Mouse (Mus musculus) adrenal gland (tissue): Measurements from ENCODE around the gene Vwa5b1.

Experiments used
- intact Hi-C: fragments of 180-260 bp; cut with DNase I; formaldehyde crosslinking; loops from one replicate; pipeline ENCODE4 v1.15.1; 2025

The Vwa5b1 gene

DNA sequence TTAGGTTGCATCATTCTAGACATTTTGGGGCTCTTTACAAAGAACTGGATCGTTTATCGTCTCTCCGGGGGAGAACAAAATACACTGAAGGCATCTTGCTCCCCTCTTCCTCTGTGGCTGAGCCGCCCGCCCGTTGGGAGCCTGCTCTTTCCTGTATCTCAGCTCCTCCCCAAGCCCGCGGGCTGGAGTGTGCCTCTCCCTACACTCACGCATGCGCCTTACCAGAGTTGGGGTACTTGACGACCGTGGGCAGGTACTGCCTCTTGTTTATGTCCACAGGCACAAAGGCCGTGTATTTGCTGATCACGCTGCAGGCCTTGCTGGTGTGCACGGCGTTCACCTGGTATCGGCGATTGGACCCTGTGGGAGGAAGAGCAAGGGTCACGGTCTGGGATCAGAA is 57.3 kb downstream of the Vwa5b1 start:
- intact Hi-C loops = no loop called here

DNA sequence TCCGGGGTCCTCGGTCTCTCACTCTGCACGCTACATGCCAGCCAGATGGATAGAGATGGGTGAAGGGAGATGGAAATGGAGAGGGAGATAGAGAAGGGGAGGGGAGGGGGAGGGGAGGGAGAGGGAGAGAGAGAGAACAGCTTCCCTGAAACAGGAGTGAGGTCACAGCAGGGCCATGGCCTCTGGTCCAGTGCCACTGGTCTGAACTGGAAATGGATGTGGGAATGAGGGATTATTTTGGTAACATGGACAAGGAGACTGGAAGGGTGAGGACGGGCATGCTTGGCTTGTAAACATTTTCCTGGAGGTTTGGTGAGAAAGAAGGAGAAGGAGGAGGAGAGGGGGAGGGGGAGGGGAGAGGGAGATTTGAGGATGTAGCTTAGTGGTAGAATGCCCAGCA is 59.0 kb downstream of the Vwa5b1 start:
- intact Hi-C loops = no loop called here

DNA sequence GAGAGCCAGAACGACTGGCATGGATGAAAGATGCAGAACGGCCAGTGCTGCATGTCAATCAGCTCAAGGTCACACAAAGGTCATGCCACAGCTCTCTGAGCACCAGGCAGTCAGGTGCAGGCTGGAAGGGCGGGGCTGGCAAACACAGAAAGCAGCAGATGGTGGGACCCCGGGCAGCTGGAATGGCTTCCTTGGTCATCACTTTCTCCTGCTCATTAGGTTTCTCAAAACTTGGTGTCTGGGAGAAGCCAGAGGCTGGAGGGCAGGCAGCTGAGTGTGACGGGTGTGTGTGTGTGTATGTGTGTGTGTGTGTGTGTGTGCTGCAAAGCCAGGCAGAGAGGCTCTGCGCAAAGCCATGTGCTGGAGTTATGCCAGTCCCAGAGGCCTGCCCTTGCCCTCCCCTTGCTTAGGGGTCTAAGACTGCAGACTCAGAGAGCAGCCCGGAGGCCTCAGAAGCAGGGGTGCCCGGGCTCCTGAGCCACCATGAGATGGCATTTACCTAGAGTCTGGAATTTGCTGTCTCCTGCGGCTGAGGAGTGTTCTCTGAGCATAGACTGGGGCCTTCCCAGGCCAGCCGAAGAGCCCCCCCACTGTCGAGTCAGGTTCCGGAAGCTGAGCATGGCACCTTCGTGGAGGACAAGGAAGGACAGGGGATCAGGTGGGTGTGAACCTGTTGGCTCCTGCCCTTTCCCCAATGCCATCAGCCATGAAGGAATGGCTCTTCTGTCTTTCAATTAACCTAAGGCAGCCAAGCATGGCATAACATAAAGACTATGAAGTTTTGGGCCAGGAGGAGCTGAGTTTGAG is 60.7 kb downstream of the Vwa5b1 start:
- intact Hi-C loops = no loop called here

DNA sequence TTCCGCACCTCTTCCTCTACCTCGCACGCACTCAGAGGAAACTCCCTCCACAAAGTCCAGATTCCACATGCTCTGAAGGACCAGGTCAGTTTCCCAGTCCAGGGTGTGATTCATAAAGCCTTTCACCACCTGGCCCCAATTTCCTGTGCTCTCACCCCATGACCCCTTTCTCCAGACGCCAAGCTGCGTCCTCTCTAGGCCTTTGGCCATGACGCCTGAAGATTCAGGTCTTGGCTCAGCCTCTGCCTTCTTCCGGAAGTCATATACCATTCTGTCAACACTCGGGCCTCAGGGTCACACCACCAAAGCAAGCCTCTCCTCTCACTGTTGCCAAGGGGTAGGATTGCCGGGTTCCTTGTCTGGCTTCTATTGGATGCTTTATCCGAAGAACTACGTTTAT is 65.8 kb downstream of the Vwa5b1 start:
- intact Hi-C loops = no loop called here

DNA sequence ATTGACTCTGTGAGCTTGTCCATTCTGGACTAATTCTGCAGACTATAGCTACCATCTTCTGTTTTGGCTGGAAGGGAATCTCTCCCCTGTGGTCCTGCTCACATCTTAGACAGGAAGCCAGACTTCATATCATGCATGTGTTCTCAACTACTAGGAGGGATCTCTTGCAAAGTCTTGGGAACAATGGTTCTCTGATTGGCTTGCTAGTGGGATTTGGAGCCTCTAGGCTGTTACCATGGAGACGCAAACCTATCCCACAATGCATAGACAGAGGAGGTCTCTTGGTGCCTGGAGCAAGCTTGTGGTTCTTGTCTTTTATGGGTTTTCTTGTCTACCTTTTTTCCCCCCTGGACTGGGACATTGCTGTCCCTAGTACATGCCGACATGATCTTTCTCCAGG is 67.4 kb downstream of the Vwa5b1 start:
- intact Hi-C loops = no loop called here

DNA sequence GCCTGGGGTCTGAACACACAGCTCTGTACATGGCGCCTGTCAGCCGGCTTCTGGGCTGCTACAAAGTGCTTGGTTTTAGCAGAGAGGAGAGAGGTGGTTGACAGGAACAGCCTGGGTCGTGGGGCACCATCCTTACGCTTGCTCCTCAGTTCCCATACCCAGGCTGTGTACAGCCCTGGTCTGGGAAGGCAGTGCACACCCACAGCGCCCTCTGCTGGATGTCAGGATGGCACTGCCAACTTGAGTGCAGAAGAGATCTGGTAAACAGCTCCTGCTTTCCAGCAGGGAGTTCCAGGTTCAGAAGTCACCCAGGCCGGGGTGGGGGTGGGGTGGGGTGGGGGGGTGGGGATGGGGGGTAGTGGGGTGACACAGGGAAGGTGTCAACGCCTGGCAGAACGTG is 73.7 kb downstream of the Vwa5b1 start:
- intact Hi-C loops = loop anchor here (1.0 to 5.0 kb wide), 3 partner anchors 95 to 140 kb away; no protein-coding TSS in a partner anchor

DNA sequence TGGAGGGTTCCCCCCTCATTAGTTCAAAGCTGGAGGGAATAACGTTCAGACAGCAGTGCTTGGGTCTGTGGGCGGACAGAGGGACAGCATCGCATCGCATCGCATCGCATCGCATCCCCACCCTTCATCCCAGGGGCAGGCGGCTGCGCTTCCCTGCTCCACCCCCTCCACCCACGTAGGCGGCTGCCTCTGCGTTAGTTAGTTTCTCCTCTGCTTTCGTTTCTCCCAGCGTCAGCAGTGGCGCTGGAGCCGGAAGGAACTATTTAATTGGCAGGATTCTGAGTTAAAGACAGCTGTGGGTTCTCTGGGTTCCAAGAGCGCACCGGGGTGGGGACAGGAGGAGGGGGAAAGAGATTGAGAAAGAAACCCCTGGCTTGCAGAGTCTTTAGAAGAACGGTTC is 80.2 kb downstream of the Vwa5b1 start:
- intact Hi-C loops = no loop called here

DNA sequence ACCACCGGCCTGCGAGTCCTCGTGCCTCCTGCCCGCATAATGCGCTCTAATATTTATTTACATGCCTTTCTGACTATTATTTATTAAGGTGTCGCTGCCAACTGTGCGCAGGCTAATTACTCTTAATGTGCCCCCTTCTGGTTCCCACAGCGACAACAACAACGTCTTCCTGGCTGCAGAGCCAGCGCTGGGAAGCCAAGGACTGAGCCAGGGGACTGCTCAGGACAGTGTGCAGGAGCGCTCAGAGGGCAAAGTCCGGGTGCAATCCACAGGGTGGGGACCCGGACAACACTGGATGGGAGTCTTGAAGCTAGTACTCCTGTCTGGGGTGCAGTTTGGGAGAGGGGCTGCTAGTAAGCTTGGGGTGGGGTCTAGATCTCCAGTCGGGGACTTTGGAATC is 80.8 kb downstream of the Vwa5b1 start:
- intact Hi-C loops = no loop called here

DNA sequence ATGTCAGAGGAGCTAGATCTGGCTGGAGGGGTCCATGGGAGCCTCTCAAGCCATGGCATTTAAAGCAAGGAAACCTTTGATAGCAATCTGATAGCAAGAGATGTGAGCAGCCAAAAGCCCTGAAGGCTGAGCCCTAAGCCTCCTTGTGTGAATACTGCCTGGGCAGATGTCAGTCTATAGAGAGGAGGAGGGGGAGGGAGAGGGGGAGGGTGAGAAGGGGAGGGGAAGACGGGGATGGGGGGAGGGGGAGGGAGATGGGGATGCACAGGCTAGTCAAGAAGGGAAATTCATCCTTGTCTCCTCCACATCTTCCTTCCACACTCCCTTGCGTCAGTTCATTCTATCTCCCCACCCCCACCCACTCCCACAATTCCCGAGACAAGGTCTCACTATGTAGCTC is 81.4 kb downstream of the Vwa5b1 start:
- intact Hi-C loops = no loop called here

DNA sequence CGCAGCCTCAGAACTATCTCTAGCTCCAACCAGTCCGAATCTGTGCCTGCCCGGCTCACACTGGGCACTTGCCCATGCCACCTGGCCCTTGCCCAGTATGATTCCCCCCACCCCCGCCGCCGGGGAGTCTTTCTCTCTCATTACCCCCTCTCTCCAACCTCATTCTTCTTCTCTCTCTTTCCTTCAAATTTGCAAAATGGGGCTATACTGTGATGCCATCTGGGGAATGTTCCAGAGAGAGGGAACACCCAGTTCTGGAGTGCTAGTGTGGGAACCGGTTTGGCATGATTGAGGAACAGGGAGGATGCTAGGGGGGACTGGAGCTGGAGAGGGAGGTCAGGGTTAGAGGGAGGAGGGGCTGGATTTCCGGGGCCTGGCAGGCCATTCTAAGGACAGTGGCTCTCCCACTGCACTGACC is 82.2 kb downstream of the Vwa5b1 start:
- intact Hi-C loops = no loop called here

DNA sequence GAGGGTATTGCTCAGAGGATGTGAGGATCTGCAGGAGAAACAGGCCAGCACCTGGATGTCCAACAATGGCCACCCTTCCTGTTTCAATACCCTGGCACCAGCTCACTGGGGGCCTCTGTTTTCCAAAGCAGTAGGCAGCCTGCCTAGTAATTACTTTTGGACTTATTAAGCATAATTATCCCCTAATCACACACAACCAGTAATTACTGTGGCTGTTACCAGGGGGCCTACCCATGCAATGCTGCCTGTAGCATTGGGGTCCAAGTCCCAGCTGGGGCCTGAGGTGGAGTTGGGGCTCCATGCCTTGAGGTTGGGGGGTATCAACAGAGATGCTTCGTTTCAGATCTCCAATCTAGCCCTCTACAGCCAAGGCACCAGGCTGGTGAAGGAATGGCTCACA is 82.6 kb downstream of the Vwa5b1 start:
- intact Hi-C loops = no loop called here

DNA sequence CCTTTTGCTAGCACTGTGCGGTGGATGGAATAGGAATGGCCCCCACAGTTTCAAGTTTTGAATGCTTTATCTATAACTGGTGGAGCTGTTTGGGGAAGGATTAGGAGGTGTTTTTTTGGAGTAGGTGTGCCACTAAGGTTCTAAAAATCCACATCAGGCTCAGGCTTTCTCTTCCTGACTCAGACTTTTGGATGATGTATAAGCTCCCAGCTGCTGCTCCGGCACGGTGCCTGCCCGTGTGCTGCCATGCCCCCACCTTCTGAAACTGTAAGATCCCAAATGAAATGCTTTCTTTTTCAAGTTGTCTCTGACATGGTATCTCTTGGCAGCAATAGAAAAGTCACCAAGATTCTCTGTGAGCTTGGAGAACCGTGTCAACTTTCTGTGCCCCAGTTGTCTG is 84.1 kb downstream of the Vwa5b1 start:
- intact Hi-C loops = no loop called here

DNA sequence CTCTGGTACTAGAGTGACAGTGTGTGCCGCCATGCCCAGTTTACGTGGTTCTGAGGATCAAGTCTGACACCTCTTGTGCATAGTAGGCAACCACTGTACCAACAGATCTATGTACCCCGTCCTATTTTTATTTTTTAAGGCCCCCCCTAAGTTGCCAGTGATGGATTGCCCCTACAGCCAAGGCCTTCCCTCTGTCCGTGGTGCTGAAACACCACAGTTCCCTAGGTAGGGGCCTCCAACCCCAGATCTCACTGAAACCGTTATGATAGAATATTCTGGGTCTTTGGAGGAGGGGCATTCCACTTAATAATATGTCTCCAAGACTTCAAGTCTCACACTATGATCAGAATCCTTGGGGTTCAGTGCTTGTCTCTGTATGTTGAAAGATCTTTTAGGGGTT is 85.1 kb downstream of the Vwa5b1 start:
- intact Hi-C loops = no loop called here

DNA sequence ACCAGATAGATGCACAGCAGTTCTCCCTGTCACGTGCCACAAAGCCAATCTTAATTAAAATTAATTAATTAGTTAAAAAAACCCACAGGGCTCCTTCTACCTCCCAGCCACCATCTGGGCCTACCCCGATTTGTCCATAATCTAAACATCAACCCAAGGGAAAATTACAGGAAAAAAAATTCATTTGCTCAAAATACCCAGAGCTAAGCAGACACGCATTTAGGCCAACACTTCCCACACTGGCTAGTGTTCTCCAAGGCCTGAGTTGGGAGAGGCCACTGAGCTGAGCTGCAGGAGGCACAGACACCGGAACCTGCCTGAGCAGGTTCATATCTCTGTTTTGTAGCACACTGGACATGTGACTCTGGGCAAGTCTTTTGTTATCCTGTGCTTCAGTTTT is 86.7 kb downstream of the Vwa5b1 start:
- intact Hi-C loops = no loop called here

DNA sequence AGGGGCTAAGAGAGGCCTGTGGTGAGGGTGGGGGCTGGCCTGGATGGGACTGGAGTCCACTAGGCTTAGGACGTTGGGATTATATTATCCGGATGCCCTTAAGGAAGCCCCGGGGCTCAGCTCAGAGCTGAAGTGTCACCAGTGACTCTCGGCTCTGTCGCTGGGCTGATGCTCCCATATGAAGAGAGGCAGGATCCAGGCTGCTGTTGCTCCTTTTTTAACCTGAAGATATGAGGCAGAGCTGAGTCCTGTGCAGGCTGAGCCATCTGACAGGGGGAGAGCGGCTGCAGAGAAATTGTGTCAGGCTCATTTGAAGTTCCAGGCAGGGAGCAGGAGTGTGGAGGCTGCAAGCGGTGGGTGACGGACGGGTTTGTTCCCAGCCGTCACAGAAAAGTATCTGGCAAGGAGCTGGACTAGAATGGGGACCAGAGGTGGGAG is 87.5 kb downstream of the Vwa5b1 start:
- intact Hi-C loops = no loop called here

DNA sequence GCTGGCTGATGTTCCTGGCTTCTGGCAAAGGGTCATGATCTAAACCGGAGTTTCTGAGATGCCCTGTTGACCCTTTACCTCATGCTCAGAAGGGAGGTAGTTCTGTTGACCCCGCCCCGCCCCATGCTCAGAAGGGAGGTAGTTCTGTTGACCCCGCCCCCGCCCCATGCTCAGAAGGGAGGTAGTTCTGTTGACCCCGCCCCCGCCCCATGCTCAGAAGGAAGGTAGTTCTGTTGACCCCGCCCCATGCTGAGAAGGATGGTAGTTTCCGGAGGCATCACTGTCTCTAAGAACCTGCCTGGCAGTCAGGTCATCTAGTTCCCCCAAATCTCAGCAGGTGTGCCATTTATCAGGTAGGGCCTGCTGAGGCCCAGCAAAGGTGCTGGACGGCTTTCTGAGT is 88.1 kb downstream of the Vwa5b1 start:
- intact Hi-C loops = no loop called here

DNA sequence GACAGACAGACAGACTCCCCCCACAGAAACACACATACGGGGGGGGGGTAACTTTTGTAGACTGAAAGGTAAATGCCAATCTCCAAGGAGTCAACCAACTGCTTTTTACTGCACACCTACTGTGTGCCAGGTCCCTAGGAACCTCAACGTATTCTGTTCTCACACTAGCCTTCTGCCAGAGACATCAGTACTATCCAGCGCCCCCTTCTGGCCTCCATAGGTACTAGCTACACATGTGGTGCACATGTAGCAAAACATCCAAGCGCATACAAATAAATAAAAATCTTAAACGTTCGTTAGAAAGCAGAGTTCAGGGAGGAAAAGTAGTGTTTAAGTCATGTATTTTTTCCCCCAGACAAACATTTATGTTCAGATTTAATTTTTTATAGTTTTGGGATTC is 88.6 kb downstream of the Vwa5b1 start:
- intact Hi-C loops = no loop called here

DNA sequence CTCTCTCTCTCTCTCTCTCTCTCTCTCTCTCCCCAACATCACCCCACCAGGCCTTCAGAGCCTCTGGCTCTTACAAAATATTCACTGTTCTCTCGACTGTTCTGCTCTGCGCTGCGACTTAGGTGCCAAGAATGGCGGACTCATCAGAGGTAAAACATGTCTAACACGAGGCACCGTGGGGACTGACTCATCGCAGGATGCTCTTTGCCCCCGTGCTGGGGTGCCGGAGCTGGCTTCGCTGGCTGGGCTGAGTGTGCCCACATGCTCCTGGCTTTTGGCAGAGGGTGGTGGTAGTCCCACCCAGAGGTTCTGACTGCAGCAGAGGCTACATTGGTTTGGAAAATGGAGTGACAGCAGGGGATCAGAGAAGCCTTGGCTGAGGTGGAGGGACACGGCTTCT is 89.4 kb downstream of the Vwa5b1 start:
- intact Hi-C loops = no loop called here

DNA sequence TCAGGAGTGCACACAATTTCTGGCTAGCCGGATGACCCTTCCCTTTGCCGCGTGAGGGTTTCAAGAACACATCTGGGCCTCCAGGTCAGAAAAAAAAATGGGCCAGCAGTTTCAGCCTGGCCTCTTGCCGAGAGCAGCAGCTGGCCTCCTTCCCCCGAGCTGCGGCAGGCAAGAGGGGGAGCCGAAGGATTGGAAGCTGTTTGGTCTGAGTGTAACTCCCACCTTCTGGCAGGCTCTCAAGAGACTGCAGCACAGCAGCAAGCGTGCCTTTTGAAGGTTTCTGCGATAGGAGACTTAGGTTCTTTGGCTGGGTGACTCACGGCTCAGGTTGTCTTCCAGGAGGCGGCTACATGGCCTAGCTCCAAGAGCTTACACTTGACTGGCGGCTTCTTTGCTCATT is 92.5 kb downstream of the Vwa5b1 start:
- intact Hi-C loops = no loop called here

DNA sequence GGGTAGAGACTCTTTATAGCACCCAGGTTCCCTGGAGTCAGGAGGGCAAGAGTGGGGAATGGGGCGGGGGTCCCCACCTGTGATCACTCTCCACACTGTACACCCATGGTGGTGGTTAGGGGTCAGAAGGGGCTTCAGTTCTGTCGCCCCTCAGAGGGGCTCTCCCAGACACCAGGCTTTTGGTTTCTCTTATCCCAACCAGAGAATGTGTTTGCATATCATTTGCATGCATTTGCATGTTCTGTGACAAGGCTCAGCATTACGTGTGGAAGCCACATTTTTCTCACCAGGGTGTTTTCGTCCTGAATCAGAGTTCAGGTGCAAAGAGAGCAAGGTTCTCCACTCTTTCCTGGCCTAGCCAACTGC is 97.6 kb downstream of the Vwa5b1 start:
- intact Hi-C loops = no loop called here

DNA sequence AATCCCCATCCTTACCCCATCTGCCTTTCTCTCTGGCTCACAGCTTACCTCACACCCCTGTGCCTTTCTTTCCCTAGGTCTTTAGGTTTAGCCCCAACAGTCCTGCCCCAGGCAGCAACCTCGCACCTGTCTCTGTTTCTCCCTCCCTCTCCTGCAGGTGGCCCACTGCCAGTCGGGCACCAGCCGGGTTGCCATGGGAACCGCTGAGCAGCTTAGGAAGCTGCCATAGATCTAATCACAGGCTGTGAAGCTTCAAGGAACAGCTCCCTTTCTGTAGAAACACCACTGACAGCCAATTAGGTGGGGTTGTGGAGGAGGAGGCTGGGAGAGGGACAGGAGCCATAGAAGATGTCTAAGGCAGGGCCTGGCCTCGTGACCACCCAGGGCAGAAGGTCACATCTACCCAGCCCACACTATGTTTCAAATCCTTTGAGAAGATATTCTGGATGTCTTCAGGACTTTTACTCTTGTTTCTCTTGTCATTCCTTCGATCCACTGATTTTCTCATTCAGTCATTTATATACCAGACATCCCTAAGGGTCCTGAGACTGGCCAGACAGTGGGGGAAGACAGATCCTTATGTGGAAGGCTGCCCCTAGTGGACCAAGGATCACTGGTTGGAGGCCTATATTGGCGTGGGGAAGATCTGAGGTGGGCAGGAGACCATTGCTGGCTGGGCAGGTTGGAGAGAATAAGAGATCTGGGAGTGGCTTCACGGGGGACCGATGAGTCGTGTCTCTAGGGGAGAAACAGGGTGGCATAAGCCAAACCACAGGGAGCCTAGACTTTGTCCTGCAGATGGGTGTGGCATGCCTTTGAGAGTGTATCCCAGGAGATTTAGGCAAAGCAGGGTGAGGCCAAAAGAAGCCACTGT is 98.2 kb downstream of the Vwa5b1 start:
- intact Hi-C loops = no loop called here

DNA sequence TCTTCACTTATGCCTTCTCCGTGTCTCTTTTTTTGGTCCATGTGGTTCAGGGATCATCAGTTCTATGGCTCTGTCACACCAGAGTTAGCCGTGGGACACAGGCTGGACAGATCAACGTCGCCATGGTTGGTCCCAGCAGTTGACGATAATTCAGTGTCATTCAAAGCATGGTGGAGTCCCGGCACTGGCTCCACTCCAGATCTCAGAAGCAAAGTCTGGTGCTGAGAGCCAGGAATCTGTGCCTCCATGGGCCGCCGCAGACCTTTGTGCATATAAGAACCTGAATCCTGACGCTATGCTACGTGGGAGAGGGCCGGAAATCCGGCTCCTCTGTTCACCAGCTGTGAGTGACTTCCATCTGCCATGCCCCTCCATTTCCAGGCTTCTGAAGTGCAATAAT is 100.1 kb downstream of the Vwa5b1 start:
- intact Hi-C loops = no loop called here

DNA sequence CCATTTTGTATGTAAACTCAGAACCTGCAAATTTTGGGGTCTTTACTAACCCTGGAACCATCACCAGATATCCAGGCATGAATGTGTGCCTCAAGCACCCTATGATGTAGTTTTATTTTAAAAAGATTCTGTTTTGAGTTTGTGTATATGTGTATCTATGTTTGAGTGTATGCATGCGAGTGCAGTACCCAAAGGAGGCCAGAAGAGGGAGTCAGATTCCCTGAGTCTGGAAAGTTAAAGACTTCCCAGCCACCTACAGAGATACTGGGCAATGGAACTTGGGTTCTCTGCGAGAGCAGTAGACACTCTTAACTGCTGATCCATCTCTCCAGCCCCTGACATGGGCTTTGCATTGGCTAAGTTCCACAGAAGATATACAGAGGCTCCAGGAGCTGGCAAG is 101.8 kb downstream of the Vwa5b1 start:
- intact Hi-C loops = no loop called here
